Mouse (Mus musculus) v-Abl transformed pro-B cells (cell line): ENCODE measurements around the gene Olfr279.

Source experiments
- in situ Hi-C, 2 experiments: fragments of 400-800 bp; cut with MboI; formaldehyde crosslinking; loops; one replicate each; pipeline ENCODE4 v1.15.1; 2025; ENCODE audit not compliant: unreplicated experiment in 2 of 2

Olfr279 gene

GRCm38 (mm10) chr15:98509387-98509786 is 17.2 kb downstream of the Olfr279 start:
- in situ Hi-C loops, result loop anchor here in 1 of 2 experiments (10.0 kb wide), 1 partner anchor 425 kb away; no protein-coding TSS in a partner anchor

GRCm38 (mm10) chr15:98510438-98511385 is 18.5 kb downstream of the Olfr279 start:
- in situ Hi-C loops, result loop anchor here (5.0 to 10.0 kb wide), 4 partner anchors 57 to 416 kb away; partner anchors contain the start of genes Ddn (in 1 of the 2), Pfkm (in 1 of the 2) and Senp1 (in 1 of the 2)

GRCm38 (mm10) chr15:98511386-98511928 is 19.3 kb downstream of the Olfr279 start:
- in situ Hi-C loops, result loop anchor here (5.0 to 10.0 kb wide), 4 partner anchors 56 to 417 kb away; partner anchors contain the start of genes Ddn (in 1 of the 2), Pfkm (in 1 of the 2) and Senp1 (in 1 of the 2)

- in situ Hi-C loops, result loop anchor here (5.0 to 10.0 kb wide), 4 partner anchors 55 to 417 kb away; partner anchors contain the start of genes Ddn (in 1 of the 2), Pfkm (in 1 of the 2) and Senp1 (in 1 of the 2)
Observed at GRCm38 (mm10) chr15:98512232-98512631, 20.0 kb downstream of the Olfr279 start.

GRCm38 (mm10) chr15:98512799-98513321 is 20.7 kb downstream of the Olfr279 start:
- in situ Hi-C loops, result loop anchor here (5.0 to 10.0 kb wide), 4 partner anchors 54 to 418 kb away; partner anchors contain the start of genes Ddn (in 1 of the 2), Pfkm (in 1 of the 2) and Senp1 (in 1 of the 2)

- in situ Hi-C loops, result loop anchor here (5.0 to 10.0 kb wide), 4 partner anchors 54 to 419 kb away; partner anchors contain the start of genes Ddn (in 1 of the 2), Pfkm (in 1 of the 2) and Senp1 (in 1 of the 2)
Observed at GRCm38 (mm10) chr15:98513676-98514075, 21.5 kb downstream of the Olfr279 start.

- in situ Hi-C loops, result loop anchor here (5.0 to 10.0 kb wide), 4 partner anchors 53 to 419 kb away; partner anchors contain the start of genes Ddn (in 1 of the 2), Pfkm (in 1 of the 2) and Senp1 (in 1 of the 2)
Observed at GRCm38 (mm10) chr15:98514146-98514545, 21.9 kb downstream of the Olfr279 start.

- in situ Hi-C loops, result loop anchor here (5.0 to 10.0 kb wide), 4 partner anchors 52 to 420 kb away; partner anchors contain the start of genes Ddn (in 1 of the 2), Pfkm (in 1 of the 2) and Senp1 (in 1 of the 2)
Observed at GRCm38 (mm10) chr15:98514845-98515244, 22.6 kb downstream of the Olfr279 start.

GRCm38 (mm10) chr15:98517380-98518355 is 25.5 kb downstream of the Olfr279 start:
- in situ Hi-C loops, result loop anchor here in 1 of 2 experiments (10.0 kb wide), 2 partner anchors 287 to 423 kb away; partner anchors contain the start of genes Ddn, Pfkm and Senp1

GRCm38 (mm10) chr15:98521245-98521644 is 29.0 kb downstream of the Olfr279 start:
- in situ Hi-C loops, result no loop called here

GRCm38 (mm10) chr15:98526057-98526456 is 33.9 kb downstream of the Olfr279 start:
- in situ Hi-C loops, result no loop called here

- in situ Hi-C loops, result no loop called here
Observed at GRCm38 (mm10) chr15:98527056-98527771, 35.0 kb downstream of the Olfr279 start.

- in situ Hi-C loops, result no loop called here
Observed at GRCm38 (mm10) chr15:98528066-98528563, 35.9 kb downstream of the Olfr279 start.

- in situ Hi-C loops, result no loop called here
Observed at GRCm38 (mm10) chr15:98532281-98532680, 40.1 kb downstream of the Olfr279 start.

- in situ Hi-C loops, result no loop called here
Observed at GRCm38 (mm10) chr15:98533035-98533531, 40.9 kb downstream of the Olfr279 start.

- in situ Hi-C loops, result no loop called here
Observed at GRCm38 (mm10) chr15:98533881-98534627, 41.9 kb downstream of the Olfr279 start, which contains the start of gene Kansl2. Gene Kansl2 (minus strand): TSS chr15:98534264.

GRCm38 (mm10) chr15:98535921-98536320 is 43.7 kb downstream of the Olfr279 start:
- in situ Hi-C loops, result no loop called here
